Mouse (Mus musculus) liver, adult 2 months (tissue): ENCODE measurements around the gene Adgrl2. TPM values are rescaled to one million over a fixed set of nuclear protein-coding genes. Genes with fewer than 3 reads are reported as not detected.

Source experiments
- DNase-seq: peaks from one replicate; pipeline ENCODE4 v3.0.0-alpha.2; 2011; ENCODE audit warnings: low read depth, low spot score; ENCODE audit errors: extremely low read depth
- H3K27ac ChIP-seq: fragments of 200-500 bp; replicated peaks from 2 replicates; pipeline ENCODE4 v1.5.1; 2012; ENCODE audit warnings: low read depth, mild to moderate bottlenecking, control low read depth, inconsistent platforms, low read length; ENCODE audit not compliant: insufficient read depth
- H3K27me3 ChIP-seq: fragments of 200-500 bp; 2 replicates; pipeline ENCODE4 v1.6.1; 2012; ENCODE audit warnings: mild to moderate bottlenecking, moderate library complexity, low read length, inconsistent platforms; ENCODE audit not compliant: control insufficient read depth, insufficient read depth
- H3K36me3 ChIP-seq: fragments of 200-500 bp; 2 replicates; pipeline ENCODE4 v1.6.1; 2012; ENCODE audit warnings: low read length, inconsistent platforms; ENCODE audit not compliant: control insufficient read depth, insufficient read depth
- H3K4me1 ChIP-seq: fragments of 200-500 bp; 2 replicates; pipeline ENCODE4 v1.6.1; 2011; ENCODE audit warnings: low read length; ENCODE audit not compliant: control insufficient read depth, insufficient read depth
- H3K4me3 ChIP-seq: fragments of 200-500 bp; 2 replicates; pipeline ENCODE4 v1.5.1; 2011; ENCODE audit warnings: low read depth, mild to moderate bottlenecking, control low read depth, low read length, moderate library complexity; ENCODE audit not compliant: insufficient read depth
- H3K79me2 ChIP-seq: fragments of 200-500 bp; 2 replicates; pipeline ENCODE4 v1.6.1; 2012; ENCODE audit warnings: inconsistent platforms, mild to moderate bottlenecking, low read length, moderate library complexity; ENCODE audit not compliant: control insufficient read depth, insufficient read depth
- H3K9ac ChIP-seq: fragments of 200-500 bp; 2 replicates; pipeline ENCODE4 v1.6.1; 2012; ENCODE audit warnings: low read depth, mild to moderate bottlenecking, control low read depth, inconsistent platforms, low read length
- CTCF ChIP-seq: fragments of 200-500 bp; IDR thresholded peaks from 2 replicates; pipeline ENCODE4 v1.5.1; 2011; ENCODE audit warnings: low read depth, low read length, control low read depth
- POLR2A ChIP-seq: fragments of 200-500 bp; IDR thresholded peaks from 2 replicates; pipeline ENCODE4 v1.6.1; 2011; ENCODE audit warnings: low read length, control low read depth; ENCODE audit not compliant: insufficient read depth; ENCODE audit errors: extremely low read depth
- WGBS: fragments of 180-500 bp; shearing (Covaris S2); methylation state at CpG from one replicate; pipeline ENCODE4 v1.1.7; 2018; 5-methylcytosine and 5-hydroxymethylcytosine counted together
- polyA plus RNA-seq: library from polyadenylated mRNA; depleted of rRNA; stranded (reverse); fragments of >200 nt; gene quantifications from 2 replicates; pipeline ENCODE4 v1.2.3, GENCODE M21; 2012
- total RNA-seq: library from RNA; depleted of rRNA; stranded (reverse); fragments of >200 nt; gene quantifications from 2 replicates; pipeline ENCODE4 v1.2.3, GENCODE M21; 2014

The Adgrl2 gene
- total and polyA plus RNA-seq, 2 experiments = 26.2 to 27.9 TPM

DNA sequence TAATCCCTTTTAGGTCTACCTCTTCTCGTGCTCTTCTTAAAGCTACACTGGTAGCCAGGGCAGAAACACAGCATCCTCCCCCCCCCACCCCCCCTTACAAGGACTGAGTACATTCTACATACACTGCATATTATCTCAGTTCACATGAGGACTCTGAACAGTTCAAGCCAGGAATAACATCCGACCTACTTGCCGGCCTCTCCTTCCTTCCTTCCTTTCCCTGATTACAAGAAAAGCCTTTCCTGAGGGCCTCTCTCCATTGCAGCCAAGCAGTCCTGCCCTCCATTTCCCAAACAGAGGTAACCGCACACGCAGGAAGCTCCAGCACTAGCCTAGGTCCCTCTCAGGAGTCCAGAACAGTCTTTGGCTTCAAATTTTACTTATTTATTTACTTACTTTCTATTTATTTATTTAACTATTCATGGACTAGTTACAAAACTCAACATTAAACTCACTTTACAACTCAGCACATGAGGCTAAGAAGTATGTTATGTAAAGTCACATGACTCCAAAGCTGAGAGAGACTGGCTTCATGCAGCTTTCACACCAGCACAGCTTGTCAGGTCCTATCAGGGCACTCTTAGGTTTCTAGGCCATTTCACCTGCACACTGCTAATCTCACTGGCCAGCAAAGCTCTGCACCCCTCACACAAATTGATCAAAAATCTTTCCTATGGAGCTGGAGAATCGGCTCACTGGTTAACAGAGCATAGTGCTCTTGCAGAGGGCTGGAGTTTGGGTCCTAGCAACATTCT lies 83.2 kb downstream of the Adgrl2 start:
- DNase-seq = no peak
- TF ChIP-seq CTCF = no peak
- TF ChIP-seq POLR2A = no peak
- no peaks in the 10 kb centered on the region for H3K36me3 ChIP-seq
- no peaks in the 10 kb centered on the region for H3K27me3 ChIP-seq
- peaks cover 18% of the 10 kb centered on the region for H3K4me1 ChIP-seq
- WGBS = 56% methylated on average over 6 of the region's 6 CpGs
- no peak overlapping the region for H3K9ac ChIP-seq
- no peak overlapping the region for H3K4me3 ChIP-seq
- peaks cover 21% of the 10 kb centered on the region; the same call in 1 of the 2 replicates for H3K79me2 ChIP-seq
- H3K27ac ChIP-seq = peak overlapping the region; percentile 69

DNA sequence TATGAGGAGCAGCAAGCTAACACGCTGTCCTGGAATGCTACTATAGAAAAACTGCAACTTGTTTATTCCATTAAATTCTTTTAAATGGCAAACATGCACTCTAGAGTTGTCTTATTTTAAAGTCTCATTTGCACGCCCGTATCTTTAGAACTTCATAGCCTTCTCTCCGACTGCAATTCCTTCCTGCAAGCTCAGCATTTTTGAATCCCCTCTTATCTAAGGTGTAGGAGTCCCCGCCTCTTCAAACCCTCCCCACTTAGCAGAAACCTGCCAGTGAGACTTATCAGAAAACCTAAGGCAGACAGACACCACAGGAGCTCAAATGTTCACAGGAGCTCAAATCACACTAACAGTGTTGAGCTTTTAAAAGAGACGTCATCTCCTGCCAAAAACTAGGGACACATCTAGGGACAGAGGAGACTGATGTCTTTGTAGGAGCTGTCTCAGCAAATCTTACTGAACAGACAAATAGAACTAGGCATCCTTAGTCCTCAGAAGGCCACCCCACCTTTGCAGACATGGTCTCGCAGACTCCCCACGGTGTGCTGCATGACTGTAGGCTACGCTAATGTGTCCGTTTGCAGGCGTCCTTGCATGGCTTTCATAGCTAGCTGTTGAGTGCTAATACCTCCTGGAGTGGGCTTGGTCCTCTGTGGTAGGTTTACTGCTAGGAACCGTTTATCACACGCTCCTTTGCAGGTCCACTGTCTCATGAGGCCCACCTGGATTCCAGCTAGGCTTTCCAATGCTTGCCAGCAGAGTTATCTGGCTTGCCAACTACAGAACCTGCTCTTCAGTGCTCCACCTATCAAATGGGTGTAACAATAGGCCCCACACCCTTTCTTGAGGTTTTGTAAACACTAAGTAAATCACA lies 84.2 kb downstream of the Adgrl2 start:
- TF ChIP-seq CTCF (no peak), POLR2A (no peak)
- DNase-seq = no peak
- H3K36me3 ChIP-seq = no peaks in the 10 kb centered on the region
- H3K4me1 ChIP-seq = peaks cover 18% of the 10 kb centered on the region
- 77% methylated on average over 13 of the region's 13 CpGs for WGBS
- H3K9ac ChIP-seq = no peak overlapping the region
- H3K4me3 ChIP-seq = no peak overlapping the region
- H3K79me2 ChIP-seq = peaks cover 22% of the 10 kb centered on the region; the same call in 1 of the 2 replicates
- H3K27me3 ChIP-seq = no peaks in the 10 kb centered on the region
- H3K27ac ChIP-seq = peak overlapping the region; percentile 27

DNA sequence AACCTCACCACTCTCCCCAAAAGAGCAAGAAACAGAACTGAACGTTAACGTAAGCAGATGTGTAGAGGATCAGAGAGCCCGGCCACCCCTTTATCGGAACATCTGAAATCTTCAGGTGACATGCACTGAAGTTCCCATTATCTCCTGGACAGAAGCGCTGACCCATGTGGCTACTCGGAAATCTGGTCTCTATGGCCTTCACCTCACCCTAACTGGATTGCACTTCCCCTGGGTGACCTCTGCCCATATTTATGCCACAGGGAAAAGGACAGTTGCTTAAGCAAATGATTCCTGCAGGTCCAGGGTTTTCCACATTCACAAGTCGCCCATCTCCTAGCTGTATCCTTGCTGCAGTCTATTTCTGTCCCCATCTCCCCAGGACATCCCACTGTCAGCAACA lies 84.9 kb downstream of the Adgrl2 start:
- peaks cover 18% of the 10 kb centered on the region; the same call in 1 of the 2 replicates for H3K79me2 ChIP-seq
- peaks cover 23% of the 10 kb centered on the region for H3K4me1 ChIP-seq
- no peak overlapping the region for H3K4me3 ChIP-seq
- no peaks in the 10 kb centered on the region for H3K27me3 ChIP-seq
- DNase-seq = peak; percentile 87
- H3K9ac ChIP-seq = no peak overlapping the region
- peak overlapping the region; percentile 3; the same call in 1 of the 2 replicates for H3K27ac ChIP-seq
- H3K36me3 ChIP-seq = no peaks in the 10 kb centered on the region
- 11% methylated on average over 7 of the region's 7 CpGs for WGBS
- TF ChIP-seq POLR2A = no peak
- TF ChIP-seq CTCF = no peak

DNA sequence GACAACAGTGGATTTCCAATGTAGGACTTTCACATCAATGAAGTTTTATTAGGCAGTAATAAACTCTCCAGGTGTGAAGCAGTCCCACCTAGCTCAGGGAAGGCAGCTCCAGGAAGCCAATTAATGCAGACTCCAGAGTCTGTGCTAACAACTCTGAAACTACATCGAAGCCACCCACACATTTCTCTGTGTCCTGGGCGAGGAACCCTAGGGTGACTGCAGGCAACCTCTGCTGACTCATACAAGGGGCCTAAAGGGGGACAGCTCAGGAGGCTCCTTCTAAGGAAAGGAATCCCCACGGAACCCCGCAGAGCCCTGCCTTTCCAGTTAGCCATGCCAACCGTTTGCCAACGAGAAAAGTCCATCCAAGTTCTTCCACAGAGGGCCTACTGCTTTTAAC lies 90.5 kb downstream of the Adgrl2 start:
- WGBS = 60% methylated on average over 6 of the region's 6 CpGs
- no peak overlapping the region for H3K9ac ChIP-seq
- peaks cover 26% of the 10 kb centered on the region for H3K4me1 ChIP-seq
- H3K79me2 ChIP-seq = peaks cover 41% of the 10 kb centered on the region; the same call in 1 of the 2 replicates
- DNase-seq = no peak
- H3K27ac ChIP-seq = 0 out of 2 replicates have a peak overlapping the region, but pooled peaks have one; percentile 60
- no peaks in the 10 kb centered on the region for H3K36me3 ChIP-seq
- no peak overlapping the region for H3K4me3 ChIP-seq
- H3K27me3 ChIP-seq = no peaks in the 10 kb centered on the region
- no peak for TF ChIP-seq CTCF

DNA sequence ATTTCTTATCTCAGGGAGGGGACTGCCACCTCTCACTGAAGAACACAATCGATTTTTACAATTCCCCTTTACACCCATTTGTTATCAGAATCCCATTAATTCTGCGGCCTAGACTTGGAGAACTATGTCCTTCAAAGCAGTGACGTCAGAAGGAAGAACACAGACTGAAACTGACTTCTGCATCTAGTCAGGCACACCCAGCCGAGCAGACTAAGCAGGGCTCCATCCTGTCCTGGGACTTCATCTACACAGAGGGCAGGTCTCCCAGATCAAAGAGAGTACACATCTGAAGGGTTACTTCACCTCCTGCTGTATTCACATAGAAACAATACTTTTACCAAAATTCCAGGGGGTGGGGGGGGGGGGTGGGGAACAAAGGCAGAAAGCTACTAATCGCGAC lies 90.9 kb downstream of the Adgrl2 start:
- no peak for DNase-seq
- WGBS = 51% methylated on average over 6 of the region's 6 CpGs
- no peak overlapping the region for H3K4me3 ChIP-seq

More for the DNA sequence above, 90.9 kb downstream of the Adgrl2 start:
- Histone ChIP-seq H3K36me3 (no peaks in the 10 kb centered on the region), H3K79me2 (peaks cover 42% of the 10 kb centered on the region; the same call in 1 of the 2 replicates), H3K27me3 (no peaks in the 10 kb centered on the region), H3K27ac (no peak overlapping the region), H3K4me1 (peaks cover 28% of the 10 kb centered on the region), H3K9ac (no peak overlapping the region)
- TF ChIP-seq CTCF = no peak
- TF ChIP-seq POLR2A = no peak
